Mouse (Mus musculus) ES-Bruce4 (cell line): ENCODE results near the gene Emid1. TPM values are rescaled to one million over a fixed set of nuclear protein-coding genes. Genes with fewer than 3 reads are reported as not detected.
A peak's percentile ranks its signal among the peaks of the same experiment; 100 is the strongest.

Source experiments
- H3K27ac ChIP-seq: 2 replicates; pipeline ENCODE4 v1.5.1; 2012; ENCODE audit warnings: low read length, inconsistent platforms; ENCODE audit not compliant: insufficient read depth
- H3K27me3 ChIP-seq: 2 replicates; pipeline ENCODE4 v1.6.1; 2012; ENCODE audit warnings: mild to moderate bottlenecking, low read length, inconsistent platforms; ENCODE audit not compliant: control insufficient read depth, poor library complexity, insufficient read depth, severe bottlenecking
- H3K36me3 ChIP-seq: 2 replicates; pipeline ENCODE4 v1.6.1; 2012; ENCODE audit warnings: inconsistent platforms, mild to moderate bottlenecking, low read length, moderate library complexity; ENCODE audit not compliant: control insufficient read depth, poor library complexity, insufficient read depth, severe bottlenecking
- H3K4me1 ChIP-seq: one replicate; pipeline ENCODE4 v1.8.1; 2011; ENCODE audit warnings: low read length; ENCODE audit not compliant: control insufficient read depth, insufficient read depth
- H3K4me3 ChIP-seq: 2 replicates; pipeline ENCODE4 v1.5.1; 2011; ENCODE audit warnings: low read depth, mild to moderate bottlenecking, low read length
- H3K9ac ChIP-seq: 2 replicates; pipeline ENCODE4 v1.6.1; 2012; ENCODE audit warnings: low read depth, mild to moderate bottlenecking, inconsistent platforms; ENCODE audit not compliant: poor library complexity, severe bottlenecking
- H3K9me3 ChIP-seq: replicated peaks from 2 replicates; pipeline ENCODE4 v1.6.1; 2012; ENCODE audit warnings: mild to moderate bottlenecking, low read length, inconsistent platforms; ENCODE audit not compliant: control insufficient read depth, poor library complexity, insufficient read depth, severe bottlenecking
- CTCF ChIP-seq: IDR thresholded peaks from one replicate; pipeline ENCODE4 v1.8.1; 2011; ENCODE audit warnings: low read depth, low read length
- EP300 ChIP-seq: IDR thresholded peaks from 2 replicates; pipeline ENCODE4 v1.6.1; 2011; ENCODE audit warnings: low read depth, low read length; ENCODE audit not compliant: insufficient read depth
- POLR2A ChIP-seq: IDR thresholded peaks from one replicate; pipeline ENCODE4 v1.8.1; 2011; ENCODE audit warnings: low read length; ENCODE audit not compliant: insufficient read depth
- polyA plus RNA-seq: library from polyadenylated mRNA; stranded (reverse); fragments of >200 nt; gene quantifications from 2 replicates; pipeline ENCODE4 v1.2.4, GENCODE M21; 2011; ENCODE audit warnings: low read depth; ENCODE audit not compliant: missing spikeins, insufficient read depth, insufficient read length

The Emid1 gene
- polyA plus RNA-seq, 1 experiment, result 6.7 TPM

DNA sequence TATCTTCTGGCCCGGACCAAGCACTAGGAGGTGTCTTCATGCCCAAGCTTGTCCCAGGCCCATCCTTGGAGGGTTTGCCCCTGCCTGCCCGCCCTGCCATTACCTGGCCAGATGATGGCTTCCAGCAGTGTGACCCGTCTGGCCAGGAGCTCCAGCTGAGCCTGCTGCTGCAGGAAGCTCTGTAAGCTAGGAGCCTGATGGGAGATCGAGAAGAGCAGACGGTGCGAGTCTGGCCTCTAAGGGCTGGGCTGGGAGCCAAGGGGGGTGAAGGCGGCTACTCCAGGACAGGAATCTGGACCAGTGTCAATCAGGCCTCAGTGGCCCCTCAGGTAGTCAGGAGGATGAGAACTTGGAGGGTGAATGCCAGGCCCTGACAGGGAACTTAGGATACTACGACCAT lies 42.6 kb downstream of the Emid1 start:
- Histone ChIP-seq H3K36me3 (no peaks in the 10 kb centered on the region; the same call in none of the 2 replicates), H3K9ac (no peak overlapping the region), H3K27me3 (no peaks in the 10 kb centered on the region), H3K27ac (no peak overlapping the region), H3K4me3 (no peak overlapping the region), H3K9me3 (no peaks in the 10 kb centered on the region), H3K4me1 (no peaks in the 10 kb centered on the region)
- no peak for TF ChIP-seq EP300
- no peak for TF ChIP-seq POLR2A
- no peak for TF ChIP-seq CTCF

DNA sequence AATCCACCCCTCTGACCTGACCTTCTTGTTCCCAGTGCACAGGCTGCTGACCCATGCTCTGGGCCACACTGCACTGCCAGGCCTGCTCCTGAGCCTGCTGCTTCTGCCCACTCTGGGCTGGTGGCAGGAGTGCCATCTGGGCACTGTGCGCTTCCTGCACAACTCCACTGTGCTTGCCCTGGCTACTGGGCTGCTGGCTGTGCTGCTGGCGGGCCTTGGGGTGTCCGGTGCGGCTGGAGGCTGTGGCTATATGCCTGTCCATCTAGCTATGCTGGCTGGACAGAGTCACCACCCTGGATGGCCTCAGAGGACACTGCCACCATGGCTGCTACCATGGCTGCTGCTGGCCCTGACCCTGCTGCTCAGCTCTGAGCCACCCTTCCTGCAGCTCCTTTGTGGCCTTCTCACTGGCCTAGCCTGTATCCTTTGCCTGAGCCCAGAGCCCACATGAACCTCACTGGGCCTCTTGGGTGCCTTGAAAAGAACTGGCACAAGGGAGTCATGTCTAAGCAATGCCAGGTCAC lies 48.0 kb downstream of the Emid1 start:
- Histone ChIP-seq H3K27ac (no peak overlapping the region), H3K4me1 (peaks cover 3% of the 10 kb centered on the region), H3K9me3 (no peaks in the 10 kb centered on the region), H3K36me3 (peaks cover 4% of the 10 kb centered on the region), H3K9ac (no peak overlapping the region), H3K4me3 (no peak overlapping the region), H3K27me3 (no peaks in the 10 kb centered on the region)
- no peak for TF ChIP-seq POLR2A
- no peak for TF ChIP-seq CTCF
- no peak for TF ChIP-seq EP300

GRCm38 (mm10) chr11:5102384-5102783 lies 49.7 kb downstream of the Emid1 start:
- Histone ChIP-seq H3K9me3 (no peaks in the 10 kb centered on the region), H3K9ac (no peak overlapping the region), H3K36me3 (peaks cover 4% of the 10 kb centered on the region), H3K4me3 (no peak overlapping the region), H3K27me3 (no peaks in the 10 kb centered on the region), H3K4me1 (peaks cover 3% of the 10 kb centered on the region), H3K27ac (no peak overlapping the region)
- no peak for TF ChIP-seq EP300
- TF ChIP-seq CTCF, result no peak
- TF ChIP-seq POLR2A, result no peak

DNA sequence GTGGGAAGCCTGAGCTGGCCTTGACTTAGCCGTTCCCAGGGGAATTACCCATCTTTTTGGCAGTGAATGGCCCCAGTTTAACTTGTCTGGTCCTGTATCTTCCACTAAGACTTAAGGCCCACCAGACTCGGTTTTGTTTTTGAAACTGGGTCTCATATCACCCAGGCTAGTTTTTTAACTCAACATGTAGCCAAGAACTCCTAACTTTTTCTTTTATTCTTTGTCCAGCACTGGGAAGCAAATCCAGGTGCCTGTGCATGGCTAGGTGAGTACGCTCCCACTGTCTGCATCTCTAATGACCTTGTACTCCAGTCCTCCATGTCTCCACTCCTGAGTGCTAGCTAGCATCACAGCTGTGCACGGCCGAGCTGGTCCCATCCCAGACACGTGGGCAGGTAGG lies 50.4 kb downstream of the Emid1 start:
- no peak overlapping the region for H3K9ac ChIP-seq
- no peak overlapping the region for H3K4me3 ChIP-seq
- H3K9me3 ChIP-seq, result no peaks in the 10 kb centered on the region
- H3K4me1 ChIP-seq, result peaks cover 3% of the 10 kb centered on the region
- H3K27ac ChIP-seq, result peak overlapping the region; percentile 13; the same call in 1 of the 2 replicates
- peaks cover 4% of the 10 kb centered on the region for H3K36me3 ChIP-seq
- no peak for TF ChIP-seq CTCF
- TF ChIP-seq POLR2A, result no peak
- TF ChIP-seq EP300, result no peak
- H3K27me3 ChIP-seq, result no peaks in the 10 kb centered on the region

DNA sequence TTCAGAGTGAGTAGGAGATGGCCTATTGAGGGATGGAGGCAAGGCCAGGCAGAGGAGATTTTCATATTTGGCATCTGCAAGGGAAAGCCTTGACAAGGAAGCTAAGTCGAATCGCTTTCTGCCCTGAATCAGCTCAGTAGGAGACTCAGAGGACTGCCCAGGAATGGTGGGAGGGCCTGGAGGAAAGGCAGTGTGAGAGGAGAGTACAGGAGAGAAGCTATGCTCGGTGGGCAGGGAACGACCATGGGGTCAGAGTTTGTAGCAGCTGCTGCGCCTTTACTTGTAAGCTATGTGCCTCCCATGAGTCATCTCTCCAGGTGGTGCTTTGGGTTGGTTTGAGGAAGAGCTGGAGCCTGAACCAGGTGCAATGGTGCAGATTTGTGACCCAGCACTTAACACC lies 51.3 kb downstream of the Emid1 start:
- peak overlapping the region; percentile 42 for H3K4me3 ChIP-seq
- TF ChIP-seq EP300 (no peak), CTCF (no peak), POLR2A (no peak)
- H3K36me3 ChIP-seq, result peaks cover 4% of the 10 kb centered on the region
- H3K4me1 ChIP-seq, result peaks cover 3% of the 10 kb centered on the region
- no peaks in the 10 kb centered on the region for H3K27me3 ChIP-seq
- H3K9ac ChIP-seq, result peak overlapping the region; percentile 99; the same call in 1 of the 2 replicates
- peak overlapping the region; percentile 13 for H3K27ac ChIP-seq
- H3K9me3 ChIP-seq, result no peaks in the 10 kb centered on the region

- Histone ChIP-seq H3K27me3 (no peaks in the 10 kb centered on the region), H3K4me1 (peaks cover 3% of the 10 kb centered on the region), H3K9ac (peak overlapping the region; percentile 99), H3K4me3 (peak overlapping the region; percentile 80), H3K27ac (peak overlapping the region; percentile 45), H3K9me3 (no peaks in the 10 kb centered on the region), H3K36me3 (peaks cover 4% of the 10 kb centered on the region)
- TF ChIP-seq EP300 (no peak), POLR2A (no peak), CTCF (no peak)
These were observed 51.8 kb downstream of the Emid1 start for GRCm38 (mm10) chr11:5100283-5100682.
